Mouse (Mus musculus): ENCODE results near the gene Etv6. TPM values are rescaled to one million over a fixed set of nuclear protein-coding genes. Genes with fewer than 3 reads are reported as not detected.

Etv6 gene
- polyA plus RNA-seq, 1 experiment from 2014 or later = 4.5 TPM

Other genes with a start within 250 kb of the Etv6 start
- not detected in 2 replicates for gene Kap, start 181.9 kb upstream of the Etv6 start, polyA plus RNA-seq (2015; fragmentation: Nextera tagmentation; extraction: Ambion mirVana)